Mouse (Mus musculus): ENCODE data around the gene Ormdl1. TPM values are rescaled to one million over a fixed set of nuclear protein-coding genes. Genes with fewer than 3 reads are reported as not detected.

The Ormdl1 gene
- total RNA-seq, 1 experiment = 35.1 TPM

GRCm38 (mm10) chr1:53291197-53291596 lies 5.7 kb upstream of the Ormdl1 start:
- Histone ChIP-seq H3K9me3 (ENCODE audit: control insufficient read depth, insufficient read depth, low read depth, low read length) (no peaks in the 10 kb centered on the region), H3K9ac (ENCODE audit: insufficient read depth, low read depth, low read length, poor library complexity, severe bottlenecking) (no peak overlapping the region), H3K4me1 (ENCODE audit: control insufficient read depth in 2 of 2, insufficient read depth in 2 of 2, low read length in 2 of 2, poor library complexity in 1 of 2) (peaks cover 0 to 3% of the 10 kb centered on the region in 2 experiments; a peak in 1 of 4 replicates), H3K36me3 (ENCODE audit: control insufficient read depth, insufficient read depth, low read length, poor library complexity, severe bottlenecking) (no peaks in the 10 kb centered on the region), H3K27ac (ENCODE audit: insufficient read depth, low read depth, low read length, poor library complexity, severe bottlenecking) (no peak overlapping the region), H3K4me3 (ENCODE audit: insufficient read depth in 1 of 2, low read depth in 1 of 2, low read length in 2 of 2, poor library complexity in 1 of 2, severe bottlenecking in 1 of 2) (no peak overlapping the region)
- TF ChIP-seq MAFK (IDR thresholded peaks at IDR 0.05; ENCODE audit: insufficient read depth, low read depth, low read length) (no peak), HCFC1 (IDR thresholded peaks at IDR 0.05; ENCODE audit: borderline replicate concordance, insufficient read depth, low read length) (no peak), ZC3H11A (IDR thresholded peaks at IDR 0.05; ENCODE audit: borderline replicate concordance, low read depth, low read length) (no peak), CHD2 (IDR thresholded peaks at IDR 0.05; ENCODE audit: low read depth, low read length) (no peak), ZNF384 (IDR thresholded peaks at IDR 0.05; ENCODE audit: low read depth, low read length) (no peak)
- no peak for DNase-seq (ENCODE audit: low read depth, low spot score)
- in situ Hi-C loops (cut with MboI; ENCODE audit: low sequenced_read_pairs in 2 of 2, unreplicated experiment in 2 of 2) = no loop called here

- H3K4me3 ChIP-seq (ENCODE audit: insufficient read depth in 1 of 2, low read depth in 1 of 2, low read length in 2 of 2, poor library complexity in 1 of 2, severe bottlenecking in 1 of 2) = no peak overlapping the region
- no peak overlapping the region for H3K27ac ChIP-seq (ENCODE audit: insufficient read depth, low read depth, low read length, poor library complexity, severe bottlenecking)
- TF ChIP-seq ZNF384 (IDR thresholded peaks at IDR 0.05; ENCODE audit: low read depth, low read length) (no peak), CHD2 (IDR thresholded peaks at IDR 0.05; ENCODE audit: low read depth, low read length) (no peak), MAFK (IDR thresholded peaks at IDR 0.05; ENCODE audit: insufficient read depth, low read depth, low read length) (no peak), HCFC1 (IDR thresholded peaks at IDR 0.05; ENCODE audit: borderline replicate concordance, insufficient read depth, low read length) (no peak), ZC3H11A (IDR thresholded peaks at IDR 0.05; ENCODE audit: borderline replicate concordance, low read depth, low read length) (no peak)
- H3K36me3 ChIP-seq (ENCODE audit: control insufficient read depth, insufficient read depth, low read length, poor library complexity, severe bottlenecking) = peaks cover 2% of the 10 kb centered on the region
- in situ Hi-C loops (cut with MboI; ENCODE audit: low sequenced_read_pairs in 2 of 2, unreplicated experiment in 2 of 2) = no loop called here
- no peaks in the 10 kb centered on the region for H3K9me3 ChIP-seq (ENCODE audit: control insufficient read depth, insufficient read depth, low read depth, low read length)
- no peak overlapping the region for H3K9ac ChIP-seq (ENCODE audit: insufficient read depth, low read depth, low read length, poor library complexity, severe bottlenecking)
- H3K4me1 ChIP-seq (ENCODE audit: control insufficient read depth in 2 of 2, insufficient read depth in 2 of 2, low read length in 2 of 2, poor library complexity in 1 of 2) = no peaks in the 10 kb centered on the region
- DNase-seq (ENCODE audit: low read depth, low spot score) = no peak
These were observed 3.6 kb downstream of the Ormdl1 start for GRCm38 (mm10) chr1:53300506-53300905.

GRCm38 (mm10) chr1:53312989-53313967 lies 16.4 kb downstream of the Ormdl1 start, which contains the start of gene Osgepl1:
Gene Osgepl1, plus strand, starts transcription at chr1:53313624.
- in situ Hi-C loops (cut with MboI; ENCODE audit: low sequenced_read_pairs in 2 of 2, unreplicated experiment in 2 of 2) = no loop called here
- TF ChIP-seq HCFC1 (IDR thresholded peaks at IDR 0.05; ENCODE audit: borderline replicate concordance, insufficient read depth, low read length) (peak; percentile 57; the same call in 1 of the 2 replicates), ZC3H11A (IDR thresholded peaks at IDR 0.05; ENCODE audit: borderline replicate concordance, low read depth, low read length) (no peak), CHD2 (IDR thresholded peaks at IDR 0.05; ENCODE audit: low read depth, low read length) (no peak), ZNF384 (IDR thresholded peaks at IDR 0.05; ENCODE audit: low read depth, low read length) (no peak), MAFK (IDR thresholded peaks at IDR 0.05; ENCODE audit: insufficient read depth, low read depth, low read length) (no peak)
- DNase-seq (ENCODE audit: low read depth, low spot score) = peak; percentile 60
- Histone ChIP-seq H3K36me3 (ENCODE audit: control insufficient read depth, insufficient read depth, low read length, poor library complexity, severe bottlenecking) (no peaks in the 10 kb centered on the region), H3K4me1 (ENCODE audit: control insufficient read depth in 2 of 2, insufficient read depth in 2 of 2, low read length in 2 of 2, poor library complexity in 1 of 2) (peaks cover 0 to 4% of the 10 kb centered on the region in 2 experiments; a peak in 1 of 4 replicates), H3K9ac (ENCODE audit: insufficient read depth, low read depth, low read length, poor library complexity, severe bottlenecking) (peak within 1 kb of the TSS; percentile 90), H3K9me3 (ENCODE audit: control insufficient read depth, insufficient read depth, low read depth, low read length) (no peaks in the 10 kb centered on the region), H3K4me3 (ENCODE audit: insufficient read depth in 1 of 2, low read depth in 1 of 2, low read length in 2 of 2, poor library complexity in 1 of 2, severe bottlenecking in 1 of 2) (peak within 1 kb of the TSS; percentile 84 to 86), H3K27ac (ENCODE audit: insufficient read depth, low read depth, low read length, poor library complexity, severe bottlenecking) (no peak within 1 kb of the TSS)

GRCm38 (mm10) chr1:53321662-53322344 lies 24.9 kb downstream of the Ormdl1 start:
- H3K4me3 ChIP-seq (ENCODE audit: insufficient read depth in 1 of 2, low read depth in 1 of 2, low read length in 2 of 2, poor library complexity in 1 of 2, severe bottlenecking in 1 of 2) = no peak overlapping the region
- in situ Hi-C loops (cut with MboI; ENCODE audit: low sequenced_read_pairs in 2 of 2, unreplicated experiment in 2 of 2) = no loop called here
- no peak for DNase-seq (ENCODE audit: low read depth, low spot score)
- no peak overlapping the region for H3K9ac ChIP-seq (ENCODE audit: insufficient read depth, low read depth, low read length, poor library complexity, severe bottlenecking)
- H3K4me1 ChIP-seq (ENCODE audit: control insufficient read depth in 2 of 2, insufficient read depth in 2 of 2, low read length in 2 of 2, poor library complexity in 1 of 2) = no peaks in the 10 kb centered on the region
- no peaks in the 10 kb centered on the region; the same call in 1 of the 2 replicates for H3K36me3 ChIP-seq (ENCODE audit: control insufficient read depth, insufficient read depth, low read length, poor library complexity, severe bottlenecking)
- H3K27ac ChIP-seq (ENCODE audit: insufficient read depth, low read depth, low read length, poor library complexity, severe bottlenecking) = no peak overlapping the region
- H3K9me3 ChIP-seq (ENCODE audit: control insufficient read depth, insufficient read depth, low read depth, low read length) = no peaks in the 10 kb centered on the region
- no peak for TF ChIP-seq ZNF384 (IDR thresholded peaks at IDR 0.05; ENCODE audit: low read depth, low read length)
- TF ChIP-seq MAFK (IDR thresholded peaks at IDR 0.05; ENCODE audit: insufficient read depth, low read depth, low read length) = no peak
- no peak for TF ChIP-seq HCFC1 (IDR thresholded peaks at IDR 0.05; ENCODE audit: borderline replicate concordance, insufficient read depth, low read length)
